Mouse (Mus musculus): ENCODE results near the gene Susd2.

GRCm38 (mm10) chr10:75684035-75685004 lies 40.5 kb upstream of the Susd2 start:
- TF ChIP-seq CTCF (IDR thresholded peaks at IDR 0.05; ENCODE audit: low read depth) (no peak), EP300 (IDR thresholded peaks at IDR 0.05; ENCODE audit: low read depth) (no peak)

All from liver, embryonic 14.5 days (tissue).